Mouse (Mus musculus) cerebellum, adult 9-10 months (tissue): ENCODE data around the gene Epdr1.

Experiments
- DNase-seq: peaks from one replicate; pipeline ENCODE4 v3.0.0; 2022

The Epdr1 gene

DNA sequence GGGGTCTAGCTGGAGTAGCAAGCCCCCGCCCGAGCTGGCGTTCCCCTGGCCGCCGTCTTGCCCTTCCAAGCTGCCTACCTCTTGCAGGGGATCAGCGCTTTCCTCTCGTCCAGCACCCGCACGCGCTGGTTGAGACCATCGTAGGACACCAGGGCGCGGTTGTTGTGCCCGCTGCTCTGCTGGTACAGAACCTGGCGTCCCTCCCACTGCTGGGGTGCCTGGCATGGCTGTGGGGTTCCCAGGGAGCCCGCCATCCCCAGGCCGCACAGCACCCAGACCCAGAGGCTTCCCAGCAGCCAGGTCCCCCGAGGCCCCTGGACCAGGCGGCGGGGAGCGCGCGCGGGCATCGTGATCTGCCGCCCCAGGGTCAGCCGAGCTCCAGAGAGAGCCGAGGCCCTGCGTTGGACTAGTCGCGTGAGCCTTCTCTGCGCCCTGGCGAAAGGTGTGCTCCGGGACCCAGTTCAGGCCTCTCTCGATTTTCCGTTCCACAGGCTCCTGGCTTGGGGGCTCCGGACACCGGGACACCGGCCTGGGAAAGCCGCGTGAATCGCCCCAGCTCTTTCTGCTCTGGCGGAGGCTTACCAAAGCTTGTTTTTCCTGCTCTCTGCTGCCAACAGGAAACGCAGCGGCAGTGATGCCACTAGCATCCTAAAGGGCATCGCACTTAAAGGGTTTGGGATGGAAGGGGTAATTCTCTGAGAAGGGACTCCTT, at the start of gene Epdr1:
TSS of gene Epdr1 (minus strand) at position 712 of the 712 bp plus-strand sequence.
- DNase-seq, result peak; percentile 84

GRCm38 (mm10) chr13:19668355-19669140, 48.8 kb upstream of the Epdr1 start:
- no peak for DNase-seq

- DNase-seq, result no peak
Observed at GRCm38 (mm10) chr13:19652405-19652804, 32.7 kb upstream of the Epdr1 start.

GRCm38 (mm10) chr13:19649824-19650223, 30.1 kb upstream of the Epdr1 start:
- no peak for DNase-seq

GRCm38 (mm10) chr13:19644225-19644624, 24.5 kb upstream of the Epdr1 start:
- DNase-seq, result no peak

DNA sequence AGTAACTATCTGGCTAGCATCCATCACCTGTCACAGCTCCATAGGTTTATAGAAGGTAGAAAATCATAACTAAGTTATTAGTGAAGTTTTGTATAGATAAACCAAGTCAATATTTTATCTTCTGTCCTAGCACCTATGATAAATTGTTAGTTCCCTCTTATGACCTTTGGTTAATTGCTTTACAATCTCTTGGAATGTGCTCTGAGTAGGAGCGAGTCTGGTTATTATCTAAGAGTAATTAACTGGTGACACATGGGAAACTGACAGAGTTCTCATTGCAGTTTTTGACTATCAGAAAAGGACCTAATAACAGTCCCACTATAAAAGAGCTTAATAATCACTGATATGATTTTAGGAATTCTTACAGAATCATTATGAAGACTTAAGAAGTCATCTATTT, 23.8 kb upstream of the Epdr1 start:
- DNase-seq, result no peak

DNA sequence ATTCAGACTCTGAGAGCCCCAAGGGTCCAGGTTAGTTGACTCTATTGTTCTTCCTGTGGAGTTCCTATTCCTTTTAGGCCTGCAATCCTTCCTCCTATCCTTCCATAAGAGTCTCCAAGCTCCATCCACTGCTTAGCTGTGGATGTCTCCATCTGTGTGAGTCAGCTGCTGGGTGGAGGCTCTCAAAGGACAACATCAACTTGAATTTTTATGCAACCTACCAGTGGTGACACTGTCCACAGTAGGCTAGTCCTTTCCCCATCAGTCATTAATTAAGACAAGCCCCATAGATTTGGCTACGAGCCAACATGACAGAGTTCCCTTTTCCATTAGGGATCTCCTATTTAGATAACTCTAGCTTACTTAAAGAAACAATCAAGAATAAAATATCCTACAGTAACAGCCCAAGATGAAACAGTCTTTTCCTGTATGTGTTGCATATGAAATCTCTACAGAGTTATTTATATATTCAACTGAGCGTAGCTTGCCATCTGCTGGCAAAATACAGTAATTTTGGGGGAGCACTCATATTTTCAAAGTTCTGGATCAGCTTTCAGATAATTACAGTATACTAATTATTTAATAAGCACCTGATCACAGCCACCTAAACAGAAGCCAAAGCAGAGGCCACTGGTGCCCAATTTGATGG, 20.6 kb upstream of the Epdr1 start:
- peak; percentile 40 for DNase-seq

DNA sequence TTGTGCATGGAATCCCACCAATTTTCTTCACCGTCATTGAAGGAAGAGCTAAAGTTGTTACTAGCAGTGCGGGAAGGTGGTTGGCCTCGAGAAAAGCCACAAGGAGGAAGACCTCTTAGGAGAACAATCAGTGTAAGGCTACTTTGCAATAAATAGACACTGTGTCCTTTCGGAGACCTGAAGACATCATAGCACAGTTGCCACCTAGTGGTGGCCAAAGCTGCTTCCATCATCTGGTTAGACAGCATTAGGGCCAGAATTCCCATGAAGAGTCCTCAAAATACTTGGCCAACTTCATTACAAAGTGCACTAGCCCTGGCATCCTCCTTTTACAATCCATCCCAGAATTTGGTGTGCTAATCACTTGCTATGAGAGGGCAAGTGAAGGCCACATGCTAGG, 16.4 kb upstream of the Epdr1 start:
- no peak for DNase-seq

DNA sequence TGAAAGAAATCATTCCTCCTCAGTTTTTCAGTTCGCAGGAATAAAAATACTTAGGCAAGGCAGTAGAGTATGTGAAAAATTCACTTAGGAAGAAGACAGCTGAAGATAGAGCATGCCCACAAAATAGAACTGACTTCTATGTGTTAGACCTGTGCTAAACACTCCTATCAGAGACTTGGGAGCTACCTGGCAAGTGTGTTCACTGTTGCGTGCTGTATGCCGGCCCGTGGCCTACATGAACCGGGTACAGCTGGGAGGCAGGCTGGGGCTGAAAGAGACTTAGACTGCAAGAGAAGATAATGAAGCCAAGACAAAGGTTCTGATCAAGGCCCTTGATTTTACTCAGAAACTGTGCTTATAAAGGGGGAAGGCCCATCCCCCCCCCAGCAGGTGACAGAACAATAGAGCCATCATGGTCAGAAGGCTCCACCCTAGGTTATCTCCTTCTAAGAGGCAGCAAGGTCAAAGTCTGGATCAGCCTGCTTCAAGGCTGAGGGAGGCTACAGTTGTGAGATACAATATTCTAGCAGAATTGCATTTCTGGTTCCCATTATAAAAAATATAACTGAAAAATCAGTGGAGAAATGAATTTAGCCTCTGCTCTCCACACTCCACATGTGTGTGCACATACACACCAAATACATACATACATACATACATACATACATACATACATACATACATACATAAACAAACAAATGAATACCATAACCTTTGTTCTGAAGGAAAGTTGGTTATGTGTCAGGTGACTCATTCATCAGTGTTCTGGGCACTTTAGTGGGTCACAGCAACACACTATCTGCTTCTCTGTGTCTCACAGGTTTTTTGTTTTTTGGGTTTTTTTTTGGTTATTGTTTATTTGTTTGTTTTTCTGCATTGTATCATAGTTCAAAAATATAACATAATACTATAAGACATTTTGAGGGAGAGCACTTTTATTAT, 11.3 kb upstream of the Epdr1 start:
- no peak for DNase-seq

DNA sequence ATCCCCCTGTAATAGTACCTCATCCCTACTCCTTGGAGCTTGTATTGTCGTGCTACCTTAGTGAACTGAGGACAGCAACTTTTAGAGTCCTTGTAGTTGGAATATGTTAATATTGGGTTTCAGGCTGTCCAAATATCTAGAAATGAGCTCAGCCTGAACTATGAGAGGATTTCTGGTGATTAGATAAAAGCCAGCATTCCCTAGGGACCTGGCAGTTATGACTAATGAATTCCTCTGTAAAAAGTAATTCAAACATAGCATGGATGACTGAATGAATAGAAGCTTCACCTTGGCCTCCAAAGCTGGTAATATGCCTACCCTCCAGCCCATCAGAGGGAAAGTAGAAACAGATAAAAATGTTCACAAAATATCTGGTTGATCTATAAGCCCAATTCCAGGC, 6.7 kb upstream of the Epdr1 start:
- no peak for DNase-seq

DNA sequence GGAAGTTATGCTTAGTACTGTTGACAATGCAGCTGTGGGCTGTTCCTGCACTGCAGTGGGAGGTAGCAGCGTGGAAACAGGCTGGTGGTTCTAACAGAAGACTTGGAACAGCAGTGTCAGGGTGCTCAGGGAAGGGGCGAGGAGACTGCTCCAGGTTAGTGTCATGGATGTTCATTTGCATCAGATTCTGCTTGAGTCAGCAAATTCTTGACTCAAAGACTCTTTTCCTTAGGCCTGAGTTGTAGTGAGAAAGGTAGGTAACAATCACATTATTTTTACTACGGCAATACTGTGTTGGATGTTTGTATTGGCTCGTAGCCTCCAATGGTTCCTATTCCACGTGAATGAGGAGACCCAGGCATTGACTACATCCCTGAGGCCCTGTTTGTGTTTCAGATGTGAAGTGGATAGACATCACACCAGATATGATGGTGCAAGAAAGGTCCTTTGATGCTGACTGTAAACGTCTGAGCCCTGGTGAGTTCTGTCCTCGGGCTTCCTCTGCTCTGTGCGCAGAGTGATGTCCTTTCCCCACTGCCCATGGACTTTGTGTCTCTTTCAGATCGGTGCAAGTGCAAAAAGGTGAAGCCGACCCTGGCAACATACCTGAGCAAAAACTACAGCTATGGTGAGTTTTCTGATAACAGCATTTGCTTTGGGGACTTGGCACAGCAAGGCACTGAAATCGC, 5.0 kb upstream of the Epdr1 start:
- DNase-seq, result no peak

- no peak for DNase-seq
Observed at GRCm38 (mm10) chr13:19623228-19623905, 3.6 kb upstream of the Epdr1 start.

DNA sequence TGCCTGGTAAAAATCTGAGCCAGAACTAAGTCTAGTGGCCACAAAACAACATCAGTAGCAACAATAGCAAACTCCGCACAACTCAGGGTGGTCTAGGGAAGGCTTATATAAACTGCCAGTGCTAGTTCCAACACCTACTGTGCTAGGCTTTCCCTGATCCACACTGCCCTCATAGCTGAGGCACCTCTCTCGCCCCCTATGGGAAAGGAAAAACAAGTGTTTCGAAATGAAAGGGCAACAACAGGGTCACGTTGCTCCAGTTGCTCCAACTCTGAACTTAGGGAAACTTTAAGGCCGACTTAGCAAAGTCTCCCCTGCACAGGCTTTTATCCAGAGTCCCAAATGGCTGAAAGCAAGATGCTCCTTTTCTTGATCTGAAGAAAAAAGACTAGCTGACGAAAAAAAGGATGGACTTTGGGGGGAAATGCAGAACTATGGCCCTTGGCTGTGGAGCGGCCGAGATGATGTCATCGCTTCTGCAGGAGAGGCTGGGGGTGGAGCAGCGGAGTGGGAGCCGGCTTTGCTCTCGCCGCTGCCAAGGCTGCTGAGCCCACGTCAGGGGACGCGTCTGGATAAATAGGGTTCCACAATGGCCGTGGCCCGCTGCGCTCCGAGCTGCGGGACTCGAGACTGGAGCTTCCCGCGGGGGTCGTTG, 3.0 kb upstream of the Epdr1 start, which contains the start of gene Sfrp4:
TSS of gene Sfrp4 (plus strand) at position 532 of the 655 bp plus-strand sequence.
- peak; percentile 44 for DNase-seq

- DNase-seq, result peak; percentile 66
Observed at GRCm38 (mm10) chr13:19618841-19619215, 899 bp downstream of the Epdr1 start.

DNA sequence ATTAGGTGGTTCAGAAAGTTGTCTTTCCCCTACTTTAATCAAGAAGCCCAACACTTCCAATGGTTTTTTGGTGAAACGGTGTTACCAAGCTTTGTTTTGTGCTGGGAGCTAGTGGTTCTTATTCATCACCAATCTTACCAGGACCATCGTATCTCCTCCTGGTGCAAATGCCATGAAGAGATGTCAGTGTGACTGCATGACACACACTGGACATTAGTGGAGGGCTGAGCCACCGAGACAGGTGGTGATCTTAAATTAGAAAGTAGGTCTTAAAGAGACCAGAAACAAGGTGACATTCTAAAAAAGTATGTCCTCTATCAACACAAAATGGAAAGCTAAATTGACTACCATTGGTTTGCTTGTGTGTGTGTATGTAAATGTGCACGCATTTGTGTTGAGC, 1.6 kb downstream of the Epdr1 start:
- peak; percentile 64 for DNase-seq

DNA sequence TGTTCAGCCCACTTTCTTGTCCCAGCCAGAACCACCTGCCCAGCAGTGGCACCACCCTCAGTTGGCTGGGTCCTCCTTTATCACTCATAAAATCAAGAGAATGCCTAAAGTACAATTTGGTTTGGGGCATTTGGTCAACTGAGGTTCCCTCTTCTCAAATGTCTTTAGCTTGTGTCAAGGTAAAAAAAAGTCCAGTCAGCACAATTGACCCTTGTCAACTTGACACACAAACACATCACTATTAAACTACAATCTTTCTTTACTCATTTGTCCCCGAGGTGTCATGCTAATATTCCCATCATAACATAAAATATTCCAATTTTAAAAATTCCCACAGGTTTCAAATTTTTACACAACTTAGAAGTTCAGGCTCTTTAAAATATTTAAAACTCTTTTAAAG, 5.4 kb downstream of the Epdr1 start:
- no peak for DNase-seq

GRCm38 (mm10) chr13:19613426-19613825, 6.3 kb downstream of the Epdr1 start:
- DNase-seq, result no peak

- DNase-seq, result no peak
Observed at GRCm38 (mm10) chr13:19612963-19613362, 6.8 kb downstream of the Epdr1 start.

DNA sequence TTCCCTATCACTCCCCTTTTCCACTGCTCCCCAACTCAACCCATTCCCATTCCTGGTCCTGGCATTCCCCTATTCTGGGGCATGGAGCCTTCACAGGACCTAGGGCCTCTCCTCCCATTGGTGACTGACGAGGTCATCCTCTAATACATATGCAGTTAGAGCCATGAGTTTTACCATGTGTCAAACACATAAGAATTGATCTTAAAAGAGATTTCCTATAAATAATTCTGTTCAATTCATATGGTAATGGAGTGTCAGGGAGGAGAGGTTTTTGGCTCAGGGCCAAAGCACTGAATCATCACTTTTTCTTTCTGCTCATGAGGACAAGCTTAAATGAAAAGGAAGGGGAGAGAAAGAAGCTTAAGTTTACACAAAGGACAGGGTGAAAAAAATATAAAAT, 7.4 kb downstream of the Epdr1 start:
- no peak for DNase-seq

DNA sequence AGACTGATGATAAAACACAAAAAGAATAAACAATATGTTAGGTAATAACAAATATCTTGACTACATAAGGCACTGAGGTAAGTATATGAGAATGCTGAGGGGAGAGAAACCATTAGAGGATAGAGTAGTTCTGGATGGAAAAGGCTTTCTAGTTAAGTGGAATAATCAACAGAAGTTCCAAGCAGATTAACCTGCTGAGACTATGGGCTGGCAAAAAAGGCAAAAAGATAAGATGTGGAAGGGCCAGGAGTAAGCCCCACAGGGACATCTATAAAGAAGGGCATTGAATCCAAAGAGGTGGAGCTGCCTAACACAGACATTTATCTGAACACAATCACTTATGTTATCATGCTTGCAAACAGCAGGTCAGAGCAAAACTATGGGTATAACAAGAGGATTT, 11.6 kb downstream of the Epdr1 start:
- DNase-seq, result no peak

DNA sequence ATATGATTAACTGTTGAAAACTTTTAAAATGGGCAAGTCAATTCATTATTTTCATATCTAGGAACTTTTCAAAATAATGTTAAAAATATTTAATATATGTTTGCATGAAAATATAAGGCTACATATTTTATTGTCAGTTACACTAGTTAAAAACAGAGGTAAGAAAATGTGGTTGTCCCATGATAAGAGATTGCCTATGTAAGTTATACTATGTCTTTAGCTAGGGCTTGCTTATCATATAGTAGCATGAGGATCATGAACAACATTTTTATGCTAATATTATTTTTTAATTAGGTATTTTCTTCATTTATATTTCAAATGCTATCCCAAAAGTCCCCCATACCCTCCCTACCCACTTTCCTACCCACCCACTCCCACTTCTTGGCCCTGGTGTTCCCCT, 14.8 kb downstream of the Epdr1 start:
- no peak for DNase-seq
